Mouse (Mus musculus) limb, embryonic 14.5 days (tissue): ENCODE measurements around the gene Hoxd12. TPM values are rescaled to one million over a fixed set of nuclear protein-coding genes. Genes with fewer than 3 reads are reported as not detected.

Experiments used
- ATAC-seq: fragments of 200-750 bp; cut with Nextera tagmentation; 2 replicates; pipeline ENCODE4 v1.8.0; 2017; ENCODE audit warnings: low read depth, moderate number of reproducible peaks, moderate TSS enrichment; ENCODE audit not compliant: low FRiP score
- DNase-seq: peaks from one replicate; pipeline ENCODE4 v3.0.0-alpha.2; 2015; ENCODE audit warnings: low spot score
- H3K27ac ChIP-seq: fragments of 300-500 bp; sonication (generic); replicated peaks from 2 replicates; pipeline ENCODE4 v1.5.1; 2014; ENCODE audit warnings: low read depth, mild to moderate bottlenecking, low read length, moderate library complexity, mixed read lengths
- H3K27me3 ChIP-seq: fragments of 300-500 bp; sonication (generic); 2 replicates; pipeline ENCODE4 v1.6.1; 2014; ENCODE audit warnings: low read length, mixed read lengths; ENCODE audit not compliant: control insufficient read depth, insufficient read depth
- H3K36me3 ChIP-seq: fragments of 300-500 bp; sonication (generic); 2 replicates; pipeline ENCODE4 v1.6.1; 2014; ENCODE audit warnings: mild to moderate bottlenecking, low read length, moderate library complexity, mixed read lengths; ENCODE audit not compliant: control insufficient read depth, insufficient read depth
- H3K4me1 ChIP-seq: fragments of 300-500 bp; sonication (generic); 2 replicates; pipeline ENCODE4 v1.6.1; 2014; ENCODE audit warnings: antibody characterized with exemption, low read length, mixed read lengths; ENCODE audit not compliant: control insufficient read depth, insufficient read depth
- H3K4me2 ChIP-seq: fragments of 300-500 bp; sonication (generic); replicated peaks from 2 replicates; pipeline ENCODE4 v1.6.1; 2014; ENCODE audit warnings: low read depth, mild to moderate bottlenecking, low read length, moderate library complexity; ENCODE audit not compliant: severe bottlenecking
- H3K4me3 ChIP-seq: fragments of 300-500 bp; sonication (generic); replicated peaks from 2 replicates; pipeline ENCODE4 v1.5.1; 2014; ENCODE audit warnings: low read length
- H3K9ac ChIP-seq: fragments of 300-500 bp; sonication (generic); 2 replicates; pipeline ENCODE4 v1.6.1; 2014; ENCODE audit warnings: mild to moderate bottlenecking, low read depth, low read length, moderate library complexity; ENCODE audit not compliant: severe bottlenecking
- H3K9me3 ChIP-seq: fragments of 300-500 bp; sonication (generic); 2 replicates; pipeline ENCODE4 v1.6.1; 2016; ENCODE audit warnings: low read length; ENCODE audit not compliant: control insufficient read depth
- POLR2A ChIP-seq: fragments of 200-500 bp; IDR thresholded peaks from 2 replicates; pipeline ENCODE4 v1.8.0; 2012; ENCODE audit warnings: inconsistent platforms, mild to moderate bottlenecking, moderate library complexity, borderline replicate concordance; ENCODE audit not compliant: insufficient read depth, insufficient read length; ENCODE audit errors: extremely low read depth
- WGBS: fragments of 180-500 bp; shearing (Covaris S2); extraction: QIAGEN DNeasy Blood & Tissue Kit; methylation state at CpG from one replicate; pipeline ENCODE4 v1.1.7; 2014; 5-methylcytosine and 5-hydroxymethylcytosine counted together
- polyA plus RNA-seq, 2 experiments: library from polyadenylated mRNA; depleted of rRNA in 1 of 2; stranded (reverse) in 1 of 2; unstranded in 1 of 2; fragments of >200 nt; fragmentation: Nextera tagmentation in 1 of 2; extraction: Ambion mirVana in 1 of 2; gene quantifications; 2 replicates each; pipeline versions ENCODE4 v1.2.1 to v1.2.3; 2012 to 2014

Gene Hoxd12
- polyA plus RNA-seq, 2 experiments, result 38.4 to 43.3 TPM

DNA sequence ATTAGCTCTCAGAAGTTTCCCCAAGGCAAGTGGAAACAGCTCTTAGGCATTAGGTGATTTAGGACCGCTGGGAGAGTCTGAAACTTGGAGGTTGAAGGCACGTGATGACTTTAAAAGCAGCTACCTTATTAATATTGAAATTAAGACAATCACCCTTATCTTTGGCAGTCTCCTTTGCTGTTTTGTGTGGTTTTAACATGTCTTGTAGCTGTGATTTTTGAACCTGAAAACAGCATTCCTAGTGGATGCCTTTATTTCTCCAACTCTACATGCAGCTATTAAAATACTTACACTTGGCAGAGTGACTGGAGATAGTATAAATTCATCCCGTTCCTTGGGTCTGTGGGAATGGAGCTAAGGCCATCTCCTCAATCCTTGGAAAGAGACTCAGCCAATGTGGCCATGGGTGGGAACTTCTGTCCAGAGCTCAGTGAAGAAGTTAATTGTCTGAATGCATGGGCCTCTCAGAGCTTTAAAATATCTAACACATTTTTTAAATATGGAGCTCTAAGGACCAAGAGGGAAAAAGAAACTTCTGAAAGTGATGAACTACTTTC lies 4.1 kb upstream of the Hoxd12 start:
- WGBS, result 15% methylated on average over 3 of the region's 3 CpGs
- peaks cover 24% of the 10 kb centered on the region; the same call in 1 of the 2 replicates for H3K27me3 ChIP-seq
- H3K27ac ChIP-seq, result peak overlapping the region; percentile 97
- peak overlapping the region; percentile 99 for H3K9ac ChIP-seq
- ATAC-seq, result no peak
- H3K4me1 ChIP-seq, result peaks cover 12% of the 10 kb centered on the region
- H3K9me3 ChIP-seq, result no peaks in the 10 kb centered on the region
- H3K4me3 ChIP-seq, result peak overlapping the region; percentile 74
- H3K4me2 ChIP-seq, result peak overlapping the region; percentile 96
- peaks cover 9% of the 10 kb centered on the region for H3K36me3 ChIP-seq
- TF ChIP-seq POLR2A, result no peak
- no peak for DNase-seq

DNA sequence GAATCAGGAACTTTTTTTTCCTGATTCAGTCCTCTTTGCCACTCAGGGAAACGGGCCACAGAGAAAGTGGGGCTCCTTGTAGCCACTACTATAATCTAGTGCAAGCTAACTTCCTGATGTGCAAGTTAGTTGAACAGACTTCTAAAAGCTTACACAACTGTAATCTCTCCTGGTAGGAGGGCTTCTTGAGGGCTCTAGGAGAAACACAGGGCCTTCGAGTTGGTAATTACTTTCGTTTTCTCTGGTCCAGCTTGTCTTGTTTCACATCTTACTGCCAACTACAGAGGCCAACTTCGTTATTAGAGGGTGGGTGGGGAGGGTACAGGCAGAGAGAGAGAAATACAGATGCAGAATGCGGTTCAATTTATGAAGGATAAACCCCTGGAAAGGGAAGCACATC lies 3.0 kb upstream of the Hoxd12 start:
- H3K4me2 ChIP-seq, result peak overlapping the region; percentile 96
- ATAC-seq, result no peak
- peaks cover 12% of the 10 kb centered on the region for H3K4me1 ChIP-seq
- peak overlapping the region; percentile 97 for H3K27ac ChIP-seq
- peak overlapping the region; percentile 99 for H3K9ac ChIP-seq
- 15% methylated on average over 5 of the region's 5 CpGs for WGBS
- peaks cover 31% of the 10 kb centered on the region; the same call in 1 of the 2 replicates for H3K27me3 ChIP-seq
- no peak for TF ChIP-seq POLR2A
- no peaks in the 10 kb centered on the region for H3K9me3 ChIP-seq
- peaks cover 9% of the 10 kb centered on the region for H3K36me3 ChIP-seq
- H3K4me3 ChIP-seq, result peak overlapping the region; percentile 74
- DNase-seq, result no peak

- H3K27me3 ChIP-seq, result peaks cover 30% of the 10 kb centered on the region; the same call in 1 of the 2 replicates
- no peaks in the 10 kb centered on the region for H3K9me3 ChIP-seq
- H3K4me2 ChIP-seq, result peak overlapping the region; percentile 96
- DNase-seq, result peak; percentile 82
- peak overlapping the region; percentile 97 for H3K27ac ChIP-seq
- peak overlapping the region; percentile 99 for H3K9ac ChIP-seq
- H3K4me3 ChIP-seq, result peak overlapping the region; percentile 74
- peaks cover 9% of the 10 kb centered on the region for H3K36me3 ChIP-seq
- peaks cover 12% of the 10 kb centered on the region for H3K4me1 ChIP-seq
- WGBS, result 2% methylated on average over 40 of the region's 40 CpGs
- TF ChIP-seq POLR2A, result no peak
- ATAC-seq, result peak; percentile 48
These were observed 2.1 kb upstream of the Hoxd12 start for GRCm38 (mm10) chr2:74672481-74673362.

DNA sequence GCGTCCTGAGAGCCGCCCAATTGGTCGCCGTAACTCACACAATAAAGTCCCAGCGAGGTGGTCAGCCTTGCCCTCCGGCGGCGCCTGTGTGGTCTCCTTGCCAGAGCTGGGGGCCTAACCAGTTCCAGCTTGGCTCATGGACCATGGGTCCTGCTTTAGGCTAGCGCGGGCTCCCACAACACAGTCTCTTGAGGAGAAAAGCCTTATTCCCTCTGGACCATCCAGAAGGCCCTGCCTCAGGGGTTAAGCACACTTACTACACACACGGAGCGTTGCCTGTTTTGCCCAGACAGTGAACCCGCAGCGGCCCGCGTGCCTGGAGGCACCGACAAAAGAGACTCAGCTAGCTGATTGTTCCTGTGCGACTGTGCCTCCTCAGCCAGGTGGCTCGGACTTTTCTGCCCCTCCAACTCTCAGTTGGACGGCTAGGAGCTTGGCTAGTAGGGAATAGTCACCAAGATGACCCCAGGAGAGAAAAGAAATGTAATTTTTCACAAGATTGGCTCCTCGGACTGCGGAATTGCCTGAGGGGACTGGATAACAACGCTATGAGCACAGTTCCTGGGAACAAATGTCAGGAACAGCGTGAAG lies 883 bp upstream of the Hoxd12 start:
- peaks cover 24% of the 10 kb centered on the region; the same call in 1 of the 2 replicates for H3K27me3 ChIP-seq
- TF ChIP-seq POLR2A, result 0 out of 2 replicates have a peak, but pooled peaks have one; percentile 16
- 5% methylated on average over 24 of the region's 24 CpGs for WGBS
- no peak for ATAC-seq
- H3K36me3 ChIP-seq, result peaks cover 9% of the 10 kb centered on the region
- peak overlapping the region; percentile 97 for H3K27ac ChIP-seq
- H3K4me2 ChIP-seq, result peak overlapping the region; percentile 96
- H3K4me3 ChIP-seq, result peak overlapping the region; percentile 74
- no peak for DNase-seq
- H3K4me1 ChIP-seq, result peaks cover 17% of the 10 kb centered on the region
- H3K9me3 ChIP-seq, result no peaks in the 10 kb centered on the region
- H3K9ac ChIP-seq, result peak overlapping the region; percentile 99

- Histone ChIP-seq H3K4me3 (peak overlapping the region; percentile 74), H3K4me1 (peaks cover 17% of the 10 kb centered on the region), H3K9me3 (no peaks in the 10 kb centered on the region), H3K36me3 (peaks cover 2% of the 10 kb centered on the region; the same call in 1 of the 2 replicates), H3K4me2 (peak overlapping the region; percentile 96), H3K27me3 (peaks cover 30% of the 10 kb centered on the region; the same call in 1 of the 2 replicates), H3K27ac (peak overlapping the region; percentile 97), H3K9ac (peak overlapping the region; percentile 99)
- TF ChIP-seq POLR2A, result 0 out of 2 replicates have a peak, but pooled peaks have one; percentile 30
- 11% methylated on average over 17 of the region's 24 CpGs for WGBS
- no peak for DNase-seq
- no peak for ATAC-seq
These were observed 961 bp downstream of the Hoxd12 start for GRCm38 (mm10) chr2:74675666-74676282.
